Mouse (Mus musculus) forebrain, embryonic 12.5 days (tissue): ENCODE measurements around the gene 4930544D05Rik. TPM values are rescaled to one million over a fixed set of nuclear protein-coding genes. Genes with fewer than 3 reads are reported as not detected.
A peak's percentile ranks its signal among the peaks of the same experiment; 100 is the strongest.

Experiments
- ATAC-seq: fragments of 200-750 bp; cut with Nextera tagmentation; 2 replicates; pipeline ENCODE4 v1.8.0; 2017; ENCODE audit warnings: moderate TSS enrichment; ENCODE audit not compliant: low FRiP score
- H3K27ac ChIP-seq: fragments of 300-500 bp; sonication (generic); 2 replicates; pipeline ENCODE4 v1.5.1; 2016; ENCODE audit warnings: mild to moderate bottlenecking
- H3K27me3 ChIP-seq: fragments of 300-500 bp; sonication (generic); 2 replicates; pipeline ENCODE4 v1.6.1; 2016; ENCODE audit warnings: mild to moderate bottlenecking
- H3K36me3 ChIP-seq: fragments of 300-500 bp; sonication (generic); replicated peaks from 2 replicates; pipeline ENCODE4 v1.6.1; 2016; ENCODE audit warnings: mild to moderate bottlenecking
- H3K4me1 ChIP-seq: fragments of 300-500 bp; sonication (generic); 2 replicates; pipeline ENCODE4 v1.6.1; 2016
- H3K4me2 ChIP-seq: fragments of 300-500 bp; sonication (generic); 2 replicates; pipeline ENCODE4 v1.6.1; 2016; ENCODE audit warnings: mild to moderate bottlenecking, moderate library complexity
- H3K4me3 ChIP-seq: fragments of 300-500 bp; sonication (generic); replicated peaks from 2 replicates; pipeline ENCODE4 v1.5.1; 2016; ENCODE audit warnings: mild to moderate bottlenecking
- H3K9ac ChIP-seq: fragments of 300-500 bp; sonication (generic); 2 replicates; pipeline ENCODE4 v1.6.1; 2016; ENCODE audit warnings: mild to moderate bottlenecking
- H3K9me3 ChIP-seq: fragments of 300-500 bp; sonication (generic); 2 replicates; pipeline ENCODE4 v1.6.1; 2016
- WGBS: fragments of 180-500 bp; shearing (Covaris S2); methylation state at CpG from one replicate; pipeline ENCODE4 v1.1.7; 2016; 5-methylcytosine and 5-hydroxymethylcytosine counted together
- polyA plus RNA-seq: library from polyadenylated mRNA; unstranded; fragments of >200 nt; fragmentation: Nextera tagmentation; extraction: Ambion mirVana; gene quantifications from 2 replicates; pipeline ENCODE4 v1.2.1, GENCODE M21; 2016

Gene 4930544D05Rik
- polyA plus RNA-seq, 1 experiment from 2014 or later: not detected

GRCm38 (mm10) chr11:70606717-70607116 is 8.9 kb upstream of the 4930544D05Rik start:
- no peaks in the 10 kb centered on the region for H3K27me3 ChIP-seq
- no peak overlapping the region for H3K4me3 ChIP-seq
- H3K4me1 ChIP-seq: no peaks in the 10 kb centered on the region
- WGBS: 81% methylated on average over 12 of the region's 12 CpGs
- ATAC-seq: no peak
- H3K4me2 ChIP-seq: no peak overlapping the region
- no peak overlapping the region for H3K9ac ChIP-seq
- peaks cover 88% of the 10 kb centered on the region for H3K36me3 ChIP-seq
- H3K9me3 ChIP-seq: no peaks in the 10 kb centered on the region
- no peak overlapping the region for H3K27ac ChIP-seq

GRCm38 (mm10) chr11:70607611-70608010 is 8.0 kb upstream of the 4930544D05Rik start:
- ATAC-seq: no peak
- peaks cover 88% of the 10 kb centered on the region for H3K36me3 ChIP-seq

GRCm38 (mm10) chr11:70608381-70609066 is 7.1 kb upstream of the 4930544D05Rik start:
- Histone ChIP-seq H3K4me2 (no peak overlapping the region), H3K9ac (no peak overlapping the region), H3K27ac (no peak overlapping the region), H3K36me3 (peaks cover 92% of the 10 kb centered on the region), H3K9me3 (no peaks in the 10 kb centered on the region), H3K4me1 (no peaks in the 10 kb centered on the region), H3K27me3 (no peaks in the 10 kb centered on the region), H3K4me3 (no peak overlapping the region)
- no peak for ATAC-seq
- WGBS: 92% methylated on average over 26 of the region's 26 CpGs

More at GRCm38 (mm10) chr11:70607611-70608010, 8.0 kb upstream of the 4930544D05Rik start:
- Histone ChIP-seq H3K4me1 (no peaks in the 10 kb centered on the region), H3K9me3 (no peaks in the 10 kb centered on the region), H3K27ac (no peak overlapping the region), H3K4me2 (no peak overlapping the region), H3K9ac (no peak overlapping the region), H3K27me3 (no peaks in the 10 kb centered on the region), H3K4me3 (no peak overlapping the region)
- 90% methylated on average over 9 of the region's 9 CpGs for WGBS

GRCm38 (mm10) chr11:70610752-70611151 is 4.9 kb upstream of the 4930544D05Rik start:
- WGBS: 81% methylated on average over 4 of the region's 4 CpGs
- Histone ChIP-seq H3K4me1 (peaks cover 12% of the 10 kb centered on the region), H3K36me3 (peaks cover 78% of the 10 kb centered on the region), H3K4me3 (no peak overlapping the region), H3K27ac (no peak overlapping the region), H3K9ac (no peak overlapping the region), H3K27me3 (peaks cover 11% of the 10 kb centered on the region; the same call in 1 of the 2 replicates), H3K9me3 (no peaks in the 10 kb centered on the region), H3K4me2 (no peak overlapping the region)
- ATAC-seq: no peak

GRCm38 (mm10) chr11:70612505-70612904 is 3.1 kb upstream of the 4930544D05Rik start:
- peaks cover 23% of the 10 kb centered on the region for H3K27me3 ChIP-seq
- H3K4me3 ChIP-seq: no peak overlapping the region
- no peak for ATAC-seq
- no peak overlapping the region for H3K9ac ChIP-seq
- no peaks in the 10 kb centered on the region for H3K9me3 ChIP-seq
- no peak overlapping the region for H3K4me2 ChIP-seq
- peaks cover 61% of the 10 kb centered on the region for H3K36me3 ChIP-seq
- peaks cover 12% of the 10 kb centered on the region for H3K4me1 ChIP-seq
- H3K27ac ChIP-seq: no peak overlapping the region
- 79% methylated on average over 7 of the region's 7 CpGs for WGBS

GRCm38 (mm10) chr11:70615074-70615473 is 574 bp upstream of the 4930544D05Rik start:
- Histone ChIP-seq H3K9ac (peak overlapping the region; percentile 46), H3K27ac (no peak overlapping the region), H3K36me3 (peaks cover 35% of the 10 kb centered on the region), H3K9me3 (0 out of 2 replicates have a peak, but pooled peaks cover 2% of the 10 kb centered on the region), H3K27me3 (peaks cover 23% of the 10 kb centered on the region), H3K4me2 (peak overlapping the region; percentile 57), H3K4me3 (peak overlapping the region; percentile 27), H3K4me1 (peaks cover 12% of the 10 kb centered on the region)
- ATAC-seq: peak; percentile 36; the same call in 1 of the 2 replicates
- WGBS: under 1% methylated on average over 17 of the region's 17 CpGs

GRCm38 (mm10) chr11:70619101-70619500 is 3.5 kb downstream of the 4930544D05Rik start, which contains the start of gene Chrne:
TSS of gene Chrne (minus strand) at chr11:70619216.
- no peak within 1 kb of the TSS for H3K4me3 ChIP-seq
- H3K9me3 ChIP-seq: 0 out of 2 replicates have a peak, but pooled peaks cover 2% of the 10 kb centered on the region
- no peak for ATAC-seq
- H3K27me3 ChIP-seq: peaks cover 23% of the 10 kb centered on the region
- H3K36me3 ChIP-seq: no peaks in the 10 kb centered on the region
- no peak within 1 kb of the TSS for H3K4me2 ChIP-seq
- no peak within 1 kb of the TSS for H3K27ac ChIP-seq
- peaks cover 12% of the 10 kb centered on the region for H3K4me1 ChIP-seq
- WGBS: 55% methylated on average over 1 of the region's 1 CpGs
- H3K9ac ChIP-seq: no peak within 1 kb of the TSS

GRCm38 (mm10) chr11:70621972-70622814 is 6.5 kb downstream of the 4930544D05Rik start:
- H3K27me3 ChIP-seq: no peaks in the 10 kb centered on the region; the same call in 1 of the 2 replicates
- no peak overlapping the region for H3K4me2 ChIP-seq
- 52% methylated on average over 7 of the region's 7 CpGs for WGBS
- no peaks in the 10 kb centered on the region for H3K4me1 ChIP-seq
- no peak overlapping the region for H3K27ac ChIP-seq
- H3K4me3 ChIP-seq: no peak overlapping the region
- no peak for ATAC-seq
- 0 out of 2 replicates have a peak, but pooled peaks cover 2% of the 10 kb centered on the region for H3K9me3 ChIP-seq
- H3K36me3 ChIP-seq: no peaks in the 10 kb centered on the region
- no peak overlapping the region for H3K9ac ChIP-seq

GRCm38 (mm10) chr11:70623053-70623742 is 7.5 kb downstream of the 4930544D05Rik start:
- Histone ChIP-seq H3K9me3 (0 out of 2 replicates have a peak, but pooled peaks cover 2% of the 10 kb centered on the region), H3K27ac (no peak overlapping the region), H3K4me2 (no peak overlapping the region), H3K4me1 (no peaks in the 10 kb centered on the region), H3K9ac (no peak overlapping the region), H3K36me3 (no peaks in the 10 kb centered on the region), H3K27me3 (no peaks in the 10 kb centered on the region; the same call in 1 of the 2 replicates), H3K4me3 (no peak overlapping the region)
- 88% methylated on average over 10 of the region's 10 CpGs for WGBS
- ATAC-seq: no peak

- H3K27ac ChIP-seq: no peak overlapping the region
- 43% methylated on average over 4 of the region's 4 CpGs for WGBS
- no peak overlapping the region for H3K4me2 ChIP-seq
- H3K36me3 ChIP-seq: no peaks in the 10 kb centered on the region
- ATAC-seq: no peak
- no peak overlapping the region for H3K4me3 ChIP-seq
- no peaks in the 10 kb centered on the region for H3K27me3 ChIP-seq
- no peaks in the 10 kb centered on the region for H3K4me1 ChIP-seq
- H3K9ac ChIP-seq: no peak overlapping the region
- H3K9me3 ChIP-seq: no peaks in the 10 kb centered on the region
Observed at GRCm38 (mm10) chr11:70625473-70625872, 9.8 kb downstream of the 4930544D05Rik start.

- H3K4me3 ChIP-seq: no peak overlapping the region
- H3K27me3 ChIP-seq: no peaks in the 10 kb centered on the region
- no peak overlapping the region for H3K4me2 ChIP-seq
- ATAC-seq: no peak
- H3K36me3 ChIP-seq: no peaks in the 10 kb centered on the region
- H3K9ac ChIP-seq: no peak overlapping the region
- no peaks in the 10 kb centered on the region for H3K9me3 ChIP-seq
- no peaks in the 10 kb centered on the region for H3K4me1 ChIP-seq
- no peak overlapping the region for H3K27ac ChIP-seq
- 82% methylated on average over 4 of the region's 4 CpGs for WGBS
Observed at GRCm38 (mm10) chr11:70626877-70627276, 11.2 kb downstream of the 4930544D05Rik start.

- no peak overlapping the region for H3K4me3 ChIP-seq
- 78% methylated on average over 2 of the region's 2 CpGs for WGBS
- no peak overlapping the region for H3K9ac ChIP-seq
- no peak overlapping the region for H3K27ac ChIP-seq
- no peak for ATAC-seq
- no peak overlapping the region for H3K4me2 ChIP-seq
- no peaks in the 10 kb centered on the region for H3K9me3 ChIP-seq
- H3K36me3 ChIP-seq: no peaks in the 10 kb centered on the region
- no peaks in the 10 kb centered on the region for H3K4me1 ChIP-seq
- no peaks in the 10 kb centered on the region for H3K27me3 ChIP-seq
Observed at GRCm38 (mm10) chr11:70628431-70628830, 12.8 kb downstream of the 4930544D05Rik start.
